Mouse (Mus musculus): ENCODE results near the gene Vsnl1. TPM values are rescaled to one million over a fixed set of nuclear protein-coding genes. Genes with fewer than 3 reads are reported as not detected.

Vsnl1 gene
- total RNA-seq, 2 experiments from 2014 or later = not detected

GRCm38 (mm10) chr12:11281584-11281983 lies 154.8 kb downstream of the Vsnl1 start:
- no peak for ATAC-seq (replicated peaks; ENCODE audit: poor library complexity)

DNA sequence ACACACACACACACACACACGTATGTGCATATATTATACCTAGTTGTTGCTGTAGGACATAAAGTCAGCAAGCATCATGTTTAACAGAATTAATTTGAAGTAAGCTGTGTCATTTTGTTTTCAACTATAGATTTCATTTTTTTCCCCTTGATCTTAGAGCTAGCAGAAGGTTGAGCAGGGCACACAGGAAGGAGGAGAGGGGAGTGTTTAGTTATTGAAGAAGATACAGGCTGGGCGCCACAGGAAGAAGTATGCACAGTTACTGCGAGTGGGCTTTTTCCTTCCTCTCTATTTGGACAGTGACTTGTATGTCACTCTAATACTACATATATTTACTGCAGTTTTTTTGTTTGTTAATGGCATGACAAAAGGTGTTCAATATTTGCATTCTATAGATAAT lies 156.5 kb downstream of the Vsnl1 start:
- ATAC-seq (replicated peaks; ENCODE audit: poor library complexity) = no peak

DNA sequence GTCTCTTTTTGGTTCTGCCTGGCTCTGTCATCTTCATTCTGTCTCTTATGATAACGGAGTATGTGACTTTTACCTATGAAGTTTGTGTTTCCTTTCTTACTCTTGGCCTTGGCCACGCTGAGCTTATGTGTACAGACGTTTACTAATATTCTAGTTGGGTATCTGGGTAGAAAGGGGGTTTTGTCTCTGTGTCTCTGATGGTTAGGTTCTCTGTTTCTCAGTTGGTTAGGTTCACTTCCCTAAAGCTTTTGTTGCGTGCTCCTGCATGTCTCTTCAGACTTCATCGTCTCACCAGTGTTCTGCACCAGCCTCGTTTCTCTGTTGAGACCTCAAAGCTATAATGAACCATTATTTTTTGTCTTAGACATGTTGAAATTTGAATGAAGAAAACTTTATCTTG lies 159.2 kb downstream of the Vsnl1 start:
- ATAC-seq (replicated peaks; ENCODE audit: poor library complexity) = no peak

GRCm38 (mm10) chr12:11276632-11277031 lies 159.8 kb downstream of the Vsnl1 start:
- ATAC-seq (replicated peaks; ENCODE audit: poor library complexity) = peak; percentile 60

Other genes with a start within 250 kb of the Vsnl1 start
- gene Msgn1, start 227.6 kb downstream of the Vsnl1 start, total RNA-seq (2015) = not detected in 2 replicates
- 0.71 TPM in 1 of 2 replicates, not detected in the other for gene Msgn1, start 227.6 kb downstream of the Vsnl1 start, total RNA-seq (2017)
- gene Gen1, start 170.8 kb downstream of the Vsnl1 start, total RNA-seq (2015) = 21.6 and 25.4 TPM in 2 replicates
- gene Gen1, start 170.8 kb downstream of the Vsnl1 start, total RNA-seq (2017) = 17.1 and 28.3 TPM in 2 replicates
- 91.1 and 103 TPM in 2 replicates for gene Smc6, start 170.7 kb downstream of the Vsnl1 start, total RNA-seq (2015)
- 90.7 and 119 TPM in 2 replicates for gene Smc6, start 170.7 kb downstream of the Vsnl1 start, total RNA-seq (2017)
- gene Rad51ap2, start 19.5 kb upstream of the Vsnl1 start, total RNA-seq (2015) = not detected in 2 replicates
- gene Rad51ap2, start 19.5 kb upstream of the Vsnl1 start, total RNA-seq (2017) = not detected in 2 replicates